Mouse (Mus musculus) 3T3-L1 (cell line): Measurements from ENCODE around the gene 4930539E08Rik.

Source experiments
- DNase-seq: peaks from one replicate; pipeline ENCODE4 v3.0.0-alpha.2; 2015; ENCODE audit warnings: low read depth, low spot score

Gene 4930539E08Rik

GRCm38 (mm10) chr17:28915060-28915628, at the start of gene 4930539E08Rik:
4930539E08Rik (minus strand) TSS chr17:28915324.
- no peak for DNase-seq

- DNase-seq: no peak
Measured at GRCm38 (mm10) chr17:28961596-28961995, 46.5 kb upstream of the 4930539E08Rik start.

GRCm38 (mm10) chr17:28960597-28960996, 45.5 kb upstream of the 4930539E08Rik start:
- no peak for DNase-seq

GRCm38 (mm10) chr17:28954416-28954815, 39.3 kb upstream of the 4930539E08Rik start:
- DNase-seq: no peak

GRCm38 (mm10) chr17:28953251-28953650, 38.1 kb upstream of the 4930539E08Rik start:
- DNase-seq: peak; percentile 39

- DNase-seq: peak; percentile 81
Measured at GRCm38 (mm10) chr17:28951831-28952799, 37.0 kb upstream of the 4930539E08Rik start, which contains the start of gene Kctd20. Kctd20 (plus strand) TSS chr17:28951950.

- DNase-seq: no peak
Measured at GRCm38 (mm10) chr17:28950751-28951150, 35.6 kb upstream of the 4930539E08Rik start.

- peak; percentile 93 for DNase-seq
Measured at GRCm38 (mm10) chr17:28948661-28949060, 33.5 kb upstream of the 4930539E08Rik start.

GRCm38 (mm10) chr17:28947011-28947939, 32.2 kb upstream of the 4930539E08Rik start:
- DNase-seq: no peak

- no peak for DNase-seq
Measured at GRCm38 (mm10) chr17:28944481-28944880, 29.4 kb upstream of the 4930539E08Rik start.

GRCm38 (mm10) chr17:28943740-28944139, 28.6 kb upstream of the 4930539E08Rik start, which contains the start of gene Pxt1:
Pxt1 (minus strand) TSS chr17:28943840.
- DNase-seq: no peak

- DNase-seq: no peak
Measured at GRCm38 (mm10) chr17:28942101-28942500, 27.0 kb upstream of the 4930539E08Rik start.

- no peak for DNase-seq
Measured at GRCm38 (mm10) chr17:28940776-28941555, 25.8 kb upstream of the 4930539E08Rik start.

GRCm38 (mm10) chr17:28936622-28937345, 21.7 kb upstream of the 4930539E08Rik start:
- DNase-seq: no peak

- DNase-seq: no peak
Measured at GRCm38 (mm10) chr17:28936133-28936532, 21.0 kb upstream of the 4930539E08Rik start.

GRCm38 (mm10) chr17:28934120-28934916, 19.2 kb upstream of the 4930539E08Rik start:
- no peak for DNase-seq

GRCm38 (mm10) chr17:28932274-28932673, 17.1 kb upstream of the 4930539E08Rik start:
- no peak for DNase-seq

GRCm38 (mm10) chr17:28931436-28932211, 16.5 kb upstream of the 4930539E08Rik start:
- peak; percentile 69 for DNase-seq
